Mouse (Mus musculus) urinary bladder, postnatal 25 days (tissue): ENCODE measurements around the gene Tead3.

Experiments
- DNase-seq: peaks from one replicate; pipeline ENCODE4 v3.0.0; 2022; ENCODE audit warnings: low spot score

The Tead3 gene

DNA sequence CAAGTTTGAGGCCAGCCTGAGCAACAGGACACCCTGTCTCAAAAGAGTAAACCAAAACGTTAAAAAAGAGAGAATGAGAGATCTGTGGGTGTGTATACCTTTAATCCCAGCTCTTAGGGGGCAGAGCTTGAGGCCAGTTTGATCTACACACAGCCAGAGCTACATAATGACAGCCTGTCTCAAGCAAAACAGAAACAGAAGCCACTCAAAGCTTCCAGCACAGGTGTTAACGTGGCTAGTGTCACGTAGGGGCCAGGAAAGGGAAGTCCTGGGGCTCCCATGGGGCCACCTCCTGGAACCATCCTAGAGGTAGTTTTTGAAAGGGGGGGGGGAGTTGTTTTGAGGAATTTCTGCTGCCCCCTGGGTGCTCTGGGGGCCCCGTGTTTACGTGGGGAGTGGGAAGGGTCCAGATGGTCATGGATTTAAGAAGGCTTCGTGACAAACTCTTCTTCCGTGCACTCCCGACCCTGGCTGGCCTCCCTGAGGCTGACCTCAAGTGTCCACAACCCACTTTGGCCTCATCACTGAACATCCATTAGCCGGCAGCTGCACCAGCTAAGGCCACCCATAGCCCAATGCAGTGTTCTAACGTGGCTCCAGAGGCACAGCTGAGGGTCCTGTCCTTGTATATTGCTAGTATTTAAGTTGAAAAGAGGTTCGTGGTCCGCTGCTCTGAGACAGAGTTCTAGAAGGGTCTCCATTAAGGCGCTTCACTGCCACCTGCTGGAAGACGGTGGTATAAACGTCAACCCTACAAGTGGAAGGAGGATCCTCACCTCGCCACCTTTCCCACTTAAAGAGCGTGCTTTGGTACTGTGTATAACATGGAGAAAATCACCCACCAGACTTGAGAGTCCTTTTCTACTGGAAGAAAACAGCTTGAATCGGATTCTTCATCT is 42.1 kb downstream of the Tead3 start:
- peak; percentile 86 for DNase-seq

- DNase-seq = no peak
Measured at GRCm38 (mm10) chr17:28305172-28305571, 45.4 kb downstream of the Tead3 start.

DNA sequence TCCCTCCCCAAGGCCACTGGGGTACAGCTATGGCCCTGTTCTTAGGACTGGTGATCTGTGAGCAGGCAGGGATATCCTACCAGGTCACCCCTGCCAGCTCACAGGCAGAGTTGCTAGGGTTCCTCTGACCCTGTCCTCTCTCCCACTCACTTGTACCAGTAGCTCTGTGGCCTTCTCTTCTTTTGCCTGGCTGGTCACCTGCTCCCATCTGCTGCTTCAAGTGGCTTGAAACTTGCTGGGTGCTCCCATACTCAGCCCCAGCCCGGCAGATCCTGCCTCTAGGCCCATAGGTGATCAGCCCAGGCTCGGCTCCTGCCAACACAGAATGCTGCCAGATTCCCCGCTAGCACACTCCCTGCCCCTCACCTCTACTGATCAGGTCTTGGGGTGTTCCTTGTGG is 49.8 kb downstream of the Tead3 start:
- DNase-seq = no peak

GRCm38 (mm10) chr17:28300323-28300722 is 50.3 kb downstream of the Tead3 start:
- no peak for DNase-seq

DNA sequence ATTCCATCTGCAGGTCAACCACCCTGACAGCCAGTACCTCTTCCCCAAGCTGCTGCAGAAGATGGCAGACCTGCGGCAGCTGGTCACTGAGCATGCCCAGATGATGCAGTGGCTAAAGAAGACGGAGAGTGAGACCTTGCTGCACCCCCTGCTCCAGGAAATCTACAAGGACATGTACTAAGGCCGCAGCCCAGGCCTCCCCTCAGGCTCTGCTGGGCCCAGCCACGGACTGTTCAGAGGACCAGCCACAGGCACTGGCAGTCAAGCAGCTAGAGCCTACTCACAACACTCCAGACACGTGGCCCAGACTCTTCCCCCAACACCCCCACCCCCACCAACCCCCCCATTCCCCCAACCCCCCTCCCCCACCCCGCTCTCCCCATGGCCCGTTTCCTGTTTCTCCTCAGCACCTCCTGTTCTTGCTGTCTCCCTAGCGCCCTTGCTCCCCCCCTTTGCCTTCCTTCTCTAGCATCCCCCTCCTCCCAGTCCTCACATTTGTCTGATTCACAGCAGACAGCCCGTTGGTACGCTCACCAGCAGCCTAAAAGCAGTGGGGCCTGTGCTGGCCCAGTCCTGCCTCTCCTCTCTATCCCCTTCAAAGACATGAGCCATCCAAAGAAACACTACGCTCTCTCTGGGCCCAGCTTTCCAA is 50.8 kb downstream of the Tead3 start:
- no peak for DNase-seq

- no peak for DNase-seq
Measured at GRCm38 (mm10) chr17:28298888-28299287, 51.7 kb downstream of the Tead3 start.

DNA sequence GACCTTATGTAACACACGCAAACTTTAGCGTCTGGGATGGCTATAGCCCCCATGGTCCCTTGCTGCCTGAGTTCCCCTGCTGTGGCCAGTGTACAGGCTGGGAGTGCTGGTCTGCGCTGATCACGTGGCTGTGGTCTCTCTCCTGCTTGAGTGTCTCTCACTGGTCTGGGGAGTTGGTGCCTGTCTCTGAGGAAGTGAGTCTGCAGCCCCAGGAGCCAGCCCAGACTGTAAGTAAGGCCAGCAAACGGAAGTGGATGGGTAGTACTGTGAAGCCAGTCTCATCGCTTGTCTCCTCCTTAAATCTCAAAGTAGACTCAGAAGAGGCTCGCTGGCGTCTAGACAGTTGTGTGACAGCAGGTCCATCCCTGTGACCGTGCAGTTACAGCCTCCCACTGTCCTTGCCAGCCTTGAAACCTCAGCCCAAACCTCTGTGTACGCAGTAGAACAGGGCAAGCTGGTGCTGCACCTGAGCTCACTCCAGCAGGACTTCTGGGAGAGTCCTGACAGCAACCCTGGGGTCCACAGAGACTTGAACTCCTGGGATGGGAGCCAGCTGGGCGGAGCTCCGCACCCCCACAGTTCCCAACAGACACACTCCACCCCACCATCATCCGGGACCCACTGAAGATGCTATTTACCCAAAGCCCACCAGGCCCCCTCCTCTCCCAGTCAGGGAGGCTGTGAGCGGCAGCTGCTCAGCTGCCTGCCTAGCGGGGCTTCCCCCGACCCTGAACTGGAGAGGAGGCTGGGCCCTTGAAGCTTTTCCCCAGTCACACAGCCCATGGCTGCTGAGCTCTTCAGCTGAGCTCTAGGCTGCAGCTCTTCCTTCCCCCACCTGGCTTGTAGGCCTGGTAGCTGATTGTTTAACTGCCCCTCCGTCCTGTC is 55.9 kb downstream of the Tead3 start:
- no peak for DNase-seq

GRCm38 (mm10) chr17:28293716-28294115 is 56.9 kb downstream of the Tead3 start:
- no peak for DNase-seq

DNA sequence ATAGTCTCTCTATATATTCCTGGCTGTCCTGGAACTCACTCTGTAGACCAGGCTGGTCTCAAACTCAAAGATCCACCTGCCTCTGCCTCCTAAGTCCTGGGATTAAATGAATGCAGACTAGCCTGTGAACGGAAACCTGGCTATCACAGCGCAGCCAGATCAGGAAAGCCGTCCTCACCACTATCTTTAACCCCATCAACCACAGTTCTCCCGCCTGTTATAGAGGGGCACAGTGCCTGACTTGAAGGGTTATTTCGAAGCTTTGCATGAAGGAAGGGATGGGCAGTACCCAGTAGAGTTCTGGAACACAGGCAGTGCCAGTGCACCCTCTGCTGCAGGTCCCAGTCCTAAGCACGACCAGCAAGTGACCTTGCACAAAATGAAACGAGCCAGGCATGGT is 59.3 kb downstream of the Tead3 start:
- no peak for DNase-seq

- no peak for DNase-seq
Measured at GRCm38 (mm10) chr17:28290671-28291070, 59.9 kb downstream of the Tead3 start.

GRCm38 (mm10) chr17:28290262-28290661 is 60.4 kb downstream of the Tead3 start:
- DNase-seq = peak; percentile 62

DNA sequence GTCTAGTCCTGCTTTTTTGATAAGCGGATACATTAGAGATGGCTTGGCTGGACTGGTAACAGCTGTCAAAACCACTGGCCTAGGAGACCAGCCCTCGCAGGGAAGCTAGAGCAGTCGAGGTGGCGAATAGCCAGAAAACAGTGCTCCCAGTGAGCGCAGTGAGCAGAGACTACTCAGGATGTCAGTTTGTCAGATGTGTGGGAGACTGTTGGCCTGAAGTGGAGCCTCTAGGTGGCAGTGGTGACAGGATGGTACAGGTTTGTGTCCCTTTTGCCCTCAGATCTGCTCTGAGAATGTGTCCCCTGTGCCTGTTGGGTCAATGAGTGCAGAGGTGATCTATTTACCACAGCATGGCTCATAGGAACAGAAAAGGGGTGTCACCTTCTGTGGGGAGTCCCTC is 62.6 kb downstream of the Tead3 start:
- no peak for DNase-seq

DNA sequence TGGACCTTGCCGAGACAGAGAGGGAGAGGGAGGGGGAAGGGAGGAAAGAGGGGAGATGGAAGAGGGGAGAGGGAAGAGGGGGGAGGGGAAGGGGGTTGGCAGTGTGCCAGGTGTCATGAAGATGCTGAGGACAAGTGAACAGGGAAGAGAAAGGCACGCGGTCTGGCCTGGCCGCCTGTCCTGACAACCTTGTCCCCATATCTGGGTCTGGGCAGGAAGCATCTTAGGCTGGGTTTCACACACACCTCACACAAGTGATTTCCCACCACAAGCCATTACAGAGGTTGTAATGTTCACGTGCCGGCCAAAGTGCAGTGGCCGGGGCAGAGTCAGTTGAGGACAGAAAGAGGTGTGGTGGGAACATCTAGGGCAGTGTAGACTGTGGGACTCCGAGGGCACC is 63.0 kb downstream of the Tead3 start:
- DNase-seq = no peak

DNA sequence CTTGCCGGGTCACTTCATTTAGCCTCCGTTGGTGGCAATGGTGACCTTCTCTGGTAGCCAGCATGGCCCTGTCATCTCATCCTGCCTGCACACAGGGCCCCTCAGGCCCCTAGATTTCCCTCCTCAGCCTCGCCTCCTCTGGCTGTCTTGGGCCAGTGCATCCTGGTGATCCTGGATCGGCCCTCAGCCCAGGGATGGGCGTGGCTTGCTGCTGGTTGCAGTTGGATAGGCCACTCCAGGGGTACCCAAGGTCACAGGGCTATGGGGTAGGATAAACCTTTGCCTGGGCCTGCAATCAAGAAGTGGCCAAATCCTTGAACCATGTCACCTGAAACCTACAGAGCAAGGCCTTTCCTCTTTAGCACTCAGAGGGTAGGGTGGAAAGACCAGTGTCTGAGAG is 63.7 kb downstream of the Tead3 start:
- no peak for DNase-seq

GRCm38 (mm10) chr17:28286133-28286532 is 64.5 kb downstream of the Tead3 start:
- DNase-seq = no peak

- no peak for DNase-seq
Measured at GRCm38 (mm10) chr17:28283199-28283598, 67.4 kb downstream of the Tead3 start.

- no peak for DNase-seq
Measured at GRCm38 (mm10) chr17:28281866-28282441, 68.7 kb downstream of the Tead3 start.
